Mouse (Mus musculus) T-helper 2 cell (primary cell): ENCODE data around the gene Mdm1.
"Not testable (repeated sequence)": the region's sequence is repeated elsewhere in the genome, so short reads cannot be mapped to it uniquely, and the experiment has no call there.

ENCODE experiments used
- in situ Hi-C: fragments of 300-600 bp; cut with MboI, MseI; formaldehyde crosslinking; loops from one replicate; pipeline ENCODE4 v1.15.1; 2025; ENCODE audit warnings: high pct_unique_total_duplicates

The Mdm1 gene

DNA sequence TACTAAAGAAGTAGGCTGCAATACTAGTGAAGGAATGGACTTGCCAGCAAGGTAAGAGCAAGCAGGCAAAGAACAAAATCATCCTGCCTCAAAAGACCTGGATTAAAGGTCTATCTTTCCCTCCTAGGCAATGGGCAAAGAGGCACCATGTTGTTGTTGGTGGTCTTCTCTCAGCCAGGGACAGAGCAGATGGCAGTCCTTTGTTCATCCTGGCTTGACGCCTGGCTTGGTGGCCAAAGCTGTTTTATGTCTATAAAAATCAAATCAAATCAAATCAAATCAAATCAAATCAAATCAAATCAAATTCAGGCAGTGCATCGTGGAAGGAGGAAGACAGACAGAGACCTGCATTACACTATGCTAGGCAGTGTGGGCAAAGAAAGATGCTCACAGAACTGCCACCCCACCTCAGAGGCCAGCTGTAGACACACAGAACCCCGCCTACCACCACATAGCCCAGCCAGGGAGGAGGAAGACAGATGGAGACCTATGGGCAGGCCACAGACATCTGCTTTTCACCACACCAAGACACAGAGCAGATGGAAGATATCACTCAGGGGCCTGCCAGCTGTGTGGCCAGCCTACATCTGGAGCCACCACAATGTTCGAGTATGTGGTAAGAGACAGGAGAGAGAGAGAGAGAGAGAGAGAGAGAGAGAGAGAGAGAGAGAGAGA lies 74.2 kb downstream of the Mdm1 start:
- in situ Hi-C loops = not testable (repeated sequence)
